Mouse (Mus musculus) cerebellum, adult 2 months (tissue): ENCODE data around the gene Cdca4.
"Not testable (repeated sequence)": the region's sequence is repeated elsewhere in the genome, so short reads cannot be mapped to it uniquely, and the experiment has no call there.

Experiments
- CTCF ChIP-seq: fragments of 200-500 bp; IDR thresholded peaks from 2 replicates; pipeline ENCODE4 v1.5.1; 2011; ENCODE audit warnings: low read depth, mild to moderate bottlenecking, control low read depth, low read length, moderate library complexity, borderline replicate concordance; ENCODE audit not compliant: insufficient read depth
- POLR2A ChIP-seq: fragments of 200-500 bp; IDR thresholded peaks from 2 replicates; pipeline ENCODE4 v1.6.1; 2011; ENCODE audit warnings: low read length, control low read depth, borderline replicate concordance; ENCODE audit not compliant: insufficient read depth

DNA sequence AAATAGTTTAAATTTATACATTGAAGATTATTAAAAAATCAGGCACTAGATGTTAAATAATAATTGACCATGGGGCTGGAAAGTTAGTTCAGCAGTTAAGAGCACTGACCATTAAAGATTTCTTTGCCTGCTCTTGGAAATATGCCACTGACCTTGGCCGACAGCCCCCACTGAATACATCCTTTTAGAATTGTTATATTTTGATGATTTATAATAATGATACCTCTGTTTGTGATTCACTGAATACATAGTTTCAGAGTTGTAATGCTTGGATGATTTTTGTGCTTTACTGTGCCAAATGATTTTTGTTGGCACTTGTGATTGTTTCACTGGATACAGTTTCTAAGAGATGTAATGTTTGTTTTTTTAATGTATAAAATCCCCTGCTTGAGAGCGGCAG lies 12.9 kb upstream of the Cdca4 start:
- TF ChIP-seq CTCF, POLR2A: not testable (repeated sequence)
